Mouse (Mus musculus) bone marrow, adult 2 months (tissue): ENCODE results near the gene Daxx. TPM values are rescaled to one million over a fixed set of nuclear protein-coding genes. Genes with fewer than 3 reads are reported as not detected.

ENCODE experiments used
- H3K27ac ChIP-seq: fragments of 200-500 bp; 2 replicates; pipeline ENCODE4 v1.5.1; 2012; ENCODE audit warnings: low read depth, mild to moderate bottlenecking, control low read depth, inconsistent platforms, low read length; ENCODE audit not compliant: control insufficient read depth, poor library complexity, insufficient read depth
- H3K4me1 ChIP-seq: fragments of 200-500 bp; 2 replicates; pipeline ENCODE4 v1.6.1; 2011; ENCODE audit warnings: low read length; ENCODE audit not compliant: control insufficient read depth, insufficient read depth
- H3K4me3 ChIP-seq: fragments of 200-500 bp; replicated peaks from 2 replicates; pipeline ENCODE3; 2011; ENCODE audit warnings: mild to moderate bottlenecking, low read depth, low read length, control low read depth; ENCODE audit not compliant: control insufficient read depth
- CTCF ChIP-seq: fragments of 200-500 bp; IDR thresholded peaks from 2 replicates; pipeline ENCODE4 v1.5.1; 2011; ENCODE audit warnings: low read length, control low read depth; ENCODE audit not compliant: control insufficient read depth, insufficient read depth
- POLR2A ChIP-seq: fragments of 200-500 bp; IDR thresholded peaks from 2 replicates; pipeline ENCODE4 v1.6.1; 2011; ENCODE audit warnings: low read depth, mild to moderate bottlenecking, control low read depth, low read length, borderline replicate concordance; ENCODE audit not compliant: control insufficient read depth
- WGBS: fragments of 180-500 bp; shearing (Covaris S2); methylation state at CpG from one replicate; pipeline ENCODE4 v1.1.7; 2018; 5-methylcytosine and 5-hydroxymethylcytosine counted together
- polyA plus RNA-seq: library from polyadenylated mRNA; stranded (reverse); fragments of >200 nt; gene quantifications from 2 replicates; pipeline ENCODE4 v1.2.4, GENCODE M21; 2011; ENCODE audit warnings: low replicate concordance; ENCODE audit not compliant: missing spikeins, insufficient read depth, insufficient read length

Daxx gene
- polyA plus RNA-seq, 1 experiment = 42.3 TPM

- WGBS = 80% methylated on average over 10 of the region's 10 CpGs
- Histone ChIP-seq H3K4me3 (no peak overlapping the region), H3K27ac (no peak overlapping the region), H3K4me1 (no peaks in the 10 kb centered on the region; the same call in 1 of the 2 replicates)
- TF ChIP-seq POLR2A (no peak), CTCF (peak; percentile 46)
Observed at GRCm38 (mm10) chr17:33924577-33925283, 15.5 kb downstream of the Daxx start.

DNA sequence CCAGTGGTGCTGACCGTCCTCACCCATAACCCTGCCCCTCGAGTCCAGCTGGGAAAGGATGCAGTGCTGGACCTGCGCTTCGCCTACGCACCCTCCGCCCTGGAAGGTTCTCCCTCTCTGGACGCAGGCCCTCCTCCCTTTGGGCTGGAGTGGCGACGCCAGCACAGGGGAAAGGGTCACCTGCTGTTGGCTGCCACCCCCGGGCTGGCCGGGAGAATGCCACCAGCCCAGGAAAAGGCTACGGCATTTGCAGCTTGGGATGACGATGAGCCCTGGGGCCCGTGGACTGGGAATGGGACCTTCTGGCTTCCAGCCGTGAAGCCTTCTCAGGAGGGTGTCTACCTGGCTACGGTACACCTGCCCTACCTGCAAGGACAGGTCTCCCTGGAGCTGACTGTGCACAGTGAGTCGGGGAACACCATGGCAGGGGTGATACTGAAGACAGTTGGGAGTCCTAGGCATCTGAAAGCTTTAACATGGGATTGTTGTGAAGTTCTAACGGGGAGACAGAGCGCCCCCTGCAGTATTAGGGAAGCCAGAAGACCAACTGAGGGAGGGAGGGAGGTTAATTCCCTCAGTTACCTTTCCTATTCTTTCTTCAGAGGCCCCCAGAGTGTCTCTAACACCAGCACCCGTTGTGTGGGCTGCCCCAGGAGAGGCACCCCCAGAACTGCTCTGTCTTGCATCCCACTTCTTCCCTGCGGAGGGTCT is 16.3 kb downstream of the Daxx start:
- no peak overlapping the region for H3K4me3 ChIP-seq
- H3K27ac ChIP-seq = no peak overlapping the region
- no peaks in the 10 kb centered on the region; the same call in 1 of the 2 replicates for H3K4me1 ChIP-seq
- TF ChIP-seq POLR2A = no peak
- TF ChIP-seq CTCF = no peak
- 90% methylated on average over 21 of the region's 21 CpGs for WGBS

- no peak overlapping the region for H3K4me3 ChIP-seq
- peak; percentile 17; the same call in 1 of the 2 replicates for TF ChIP-seq CTCF
- TF ChIP-seq POLR2A = no peak
- no peaks in the 10 kb centered on the region; the same call in 1 of the 2 replicates for H3K4me1 ChIP-seq
- H3K27ac ChIP-seq = no peak overlapping the region
- WGBS = 83% methylated on average over 17 of the region's 17 CpGs
Observed at GRCm38 (mm10) chr17:33926207-33926932, 17.2 kb downstream of the Daxx start.

- WGBS = 72% methylated on average over 21 of the region's 21 CpGs
- Histone ChIP-seq H3K4me1 (no peaks in the 10 kb centered on the region), H3K27ac (no peak overlapping the region), H3K4me3 (peak overlapping the region; percentile 69)
- TF ChIP-seq CTCF (no peak), POLR2A (no peak)
Observed at GRCm38 (mm10) chr17:33928251-33928947, 19.2 kb downstream of the Daxx start.

- H3K27ac ChIP-seq = peak within 1 kb of the TSS; percentile 99
- TF ChIP-seq CTCF (0 out of 2 replicates have a peak, but pooled peaks have one; percentile 8), POLR2A (peak; percentile 57; the same call in 1 of the 2 replicates)
- no peaks in the 10 kb centered on the region; the same call in 1 of the 2 replicates for H3K4me1 ChIP-seq
- WGBS = 1% methylated on average over 79 of the region's 80 CpGs
- peak within 1 kb of the TSS; percentile 93 for H3K4me3 ChIP-seq
Observed at GRCm38 (mm10) chr17:33929371-33930279, 20.4 kb downstream of the Daxx start, which contains the start of gene Rgl2. Gene Rgl2, plus strand, starts transcription at chr17:33929543.

DNA sequence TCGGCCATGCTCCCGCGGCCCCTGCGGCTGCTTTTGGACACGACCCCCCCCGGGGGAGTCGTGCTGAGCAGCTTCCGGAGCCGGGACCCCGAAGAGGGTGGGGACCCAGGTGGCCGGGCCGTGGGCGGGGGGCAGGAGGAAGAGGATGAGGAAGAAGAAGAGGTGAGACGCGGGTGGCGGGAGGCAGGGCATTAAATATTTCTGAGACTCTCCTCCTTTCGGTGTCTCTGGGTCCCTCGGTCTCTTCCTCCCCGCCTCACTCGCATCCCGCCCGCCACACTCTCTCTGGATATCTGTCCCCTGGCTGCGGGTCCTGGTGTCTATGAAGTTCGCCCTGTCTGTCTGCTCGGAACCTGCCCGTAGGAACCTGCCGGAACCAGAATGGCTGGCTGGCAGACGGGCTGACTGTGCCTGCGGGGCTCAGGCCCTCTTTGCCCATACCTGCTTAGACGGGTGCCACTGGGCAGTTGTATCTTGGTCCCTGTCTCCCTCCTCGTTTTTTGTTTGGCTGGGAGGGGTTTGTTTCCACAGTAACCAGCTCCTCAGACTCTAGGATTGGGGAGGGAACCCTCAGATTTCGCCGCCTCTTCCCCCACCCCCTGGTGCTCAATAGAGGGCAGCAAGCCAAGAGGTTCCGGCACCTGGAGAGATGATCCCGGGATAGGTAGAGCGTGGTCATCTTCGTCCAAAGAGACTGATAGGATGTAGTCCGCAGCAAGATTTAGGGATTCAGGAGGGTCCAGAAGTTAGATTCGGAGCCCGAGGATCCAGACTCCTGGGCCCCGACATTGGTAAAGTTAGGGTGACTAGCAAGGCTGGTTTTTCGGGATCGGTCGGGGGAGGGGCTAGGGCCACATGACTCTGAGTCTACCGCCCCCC is 21.3 kb downstream of the Daxx start:
- no peaks in the 10 kb centered on the region; the same call in 1 of the 2 replicates for H3K4me1 ChIP-seq
- under 1% methylated on average over 45 of the region's 45 CpGs for WGBS
- TF ChIP-seq CTCF (no peak), POLR2A (no peak)

More for the DNA sequence above, 21.3 kb downstream of the Daxx start:
- Histone ChIP-seq H3K27ac (peak overlapping the region; percentile 99), H3K4me3 (peak overlapping the region; percentile 93)
